Mouse (Mus musculus): ENCODE results near the gene Adcy3. TPM values are rescaled to one million over a fixed set of nuclear protein-coding genes. Genes with fewer than 3 reads are reported as not detected.
A peak's percentile ranks its signal among the peaks of the same experiment; 100 is the strongest.

The Adcy3 gene
- total RNA-seq (2018; cell fraction: chromatin; rRNA removed), result 10 to 100 TPM in 11 of 26 experiments, 1 to 10 TPM in 13, under 1 TPM in 2; 0.65 to 59.8 (median 8.6) TPM
- total RNA-seq (2018; cell fraction: cytosol; rRNA removed), result 10 to 100 TPM in 18 of 26 experiments, 1 to 10 TPM in 8; 6.6 to 63.0 (median 22.7) TPM
- 10 to 100 TPM in 22 of 26 experiments, 1 to 10 TPM in 4; 8.2 to 59.9 (median 16.7) TPM for total RNA-seq (2018; cell fraction: nucleus; rRNA removed)
- polyA plus RNA-seq (2018), result 29.4 to 49.2 TPM (median 45.0 TPM) in 3 replicates

GRCm38 (mm10) chr12:4132941-4133846, at the start of gene Adcy3:
Gene Adcy3 (plus strand): TSS chr12:4133103.
- 4% methylated on average over 78 of the region's 83 CpGs for WGBS (ENCODE audit: missing documents)
- no peak within 1 kb of the TSS; the same call in 1 of the 2 replicates for H3K4me3 ChIP-seq (ENCODE audit: inconsistent target)
- H3K27ac ChIP-seq, result no peak within 1 kb of the TSS
- no peaks in the 10 kb centered on the region for H3K36me3 ChIP-seq (ENCODE audit: inconsistent target)
- no peaks in the 10 kb centered on the region for H3K79me2 ChIP-seq (ENCODE audit: inconsistent target)

GRCm38 (mm10) chr12:4083441-4083840, 49.5 kb upstream of the Adcy3 start:
- H3K36me3 ChIP-seq (ENCODE audit: inconsistent target), result peaks cover 15% of the 10 kb centered on the region; the same call in 1 of the 2 replicates
- 0 out of 2 replicates have a peak overlapping the region, but pooled peaks have one; percentile 40 for H3K4me3 ChIP-seq (ENCODE audit: inconsistent target)
- H3K79me2 ChIP-seq (ENCODE audit: inconsistent target), result no peaks in the 10 kb centered on the region; the same call in 1 of the 2 replicates
- 72% methylated on average over 8 of the region's 8 CpGs for WGBS (ENCODE audit: missing documents)
- H3K27ac ChIP-seq, result no peak overlapping the region

GRCm38 (mm10) chr12:4107383-4107782, 25.5 kb upstream of the Adcy3 start:
- no peak overlapping the region for H3K27ac ChIP-seq
- no peak overlapping the region for H3K4me3 ChIP-seq (ENCODE audit: inconsistent target)
- 63% methylated on average over 3 of the region's 4 CpGs for WGBS (ENCODE audit: missing documents)
- no peaks in the 10 kb centered on the region; the same call in 1 of the 2 replicates for H3K36me3 ChIP-seq (ENCODE audit: inconsistent target)
- no peaks in the 10 kb centered on the region for H3K79me2 ChIP-seq (ENCODE audit: inconsistent target)

- WGBS (ENCODE audit: missing documents), result 81% methylated on average over 9 of the region's 9 CpGs
- Histone ChIP-seq H3K79me2 (ENCODE audit: inconsistent target) (no peaks in the 10 kb centered on the region), H3K36me3 (ENCODE audit: inconsistent target) (no peaks in the 10 kb centered on the region), H3K27ac (no peak overlapping the region), H3K4me3 (ENCODE audit: inconsistent target) (no peak overlapping the region)
Observed at GRCm38 (mm10) chr12:4116132-4116531, 16.8 kb upstream of the Adcy3 start.

- Histone ChIP-seq H3K79me2 (ENCODE audit: inconsistent target) (no peaks in the 10 kb centered on the region), H3K36me3 (ENCODE audit: inconsistent target) (no peaks in the 10 kb centered on the region), H3K4me3 (ENCODE audit: inconsistent target) (no peak overlapping the region), H3K27ac (no peak overlapping the region)
- 92% methylated on average over 3 of the region's 3 CpGs for WGBS (ENCODE audit: missing documents)
Observed at GRCm38 (mm10) chr12:4117136-4117535, 15.8 kb upstream of the Adcy3 start.

- H3K79me2 ChIP-seq (ENCODE audit: inconsistent target), result no peaks in the 10 kb centered on the region
- 90% methylated on average over 4 of the region's 4 CpGs for WGBS (ENCODE audit: missing documents)
- no peak overlapping the region for H3K27ac ChIP-seq
- no peaks in the 10 kb centered on the region for H3K36me3 ChIP-seq (ENCODE audit: inconsistent target)
- no peak overlapping the region for H3K4me3 ChIP-seq (ENCODE audit: inconsistent target)
Observed at GRCm38 (mm10) chr12:4117579-4117978, 15.3 kb upstream of the Adcy3 start.

GRCm38 (mm10) chr12:4127346-4127745, 5.6 kb upstream of the Adcy3 start:
- WGBS (ENCODE audit: missing documents), result 91% methylated on average over 7 of the region's 7 CpGs
- no peak overlapping the region for H3K4me3 ChIP-seq (ENCODE audit: inconsistent target)

GRCm38 (mm10) chr12:4133847-4134212, 927 bp downstream of the Adcy3 start:
- no peaks in the 10 kb centered on the region for H3K79me2 ChIP-seq (ENCODE audit: inconsistent target)
- H3K36me3 ChIP-seq (ENCODE audit: inconsistent target), result no peaks in the 10 kb centered on the region
- WGBS (ENCODE audit: missing documents), result 63% methylated on average over 11 of the region's 11 CpGs
- H3K27ac ChIP-seq, result no peak overlapping the region
- H3K4me3 ChIP-seq (ENCODE audit: inconsistent target), result no peak overlapping the region; the same call in 1 of the 2 replicates

More at GRCm38 (mm10) chr12:4127346-4127745, 5.6 kb upstream of the Adcy3 start:
- H3K36me3 ChIP-seq (ENCODE audit: inconsistent target), result no peaks in the 10 kb centered on the region
- no peak overlapping the region for H3K27ac ChIP-seq
- no peaks in the 10 kb centered on the region for H3K79me2 ChIP-seq (ENCODE audit: inconsistent target)

- WGBS (ENCODE audit: missing documents), result 95% methylated on average over 5 of the region's 5 CpGs
- Histone ChIP-seq H3K27ac (no peak overlapping the region), H3K4me3 (ENCODE audit: inconsistent target) (no peak overlapping the region), H3K36me3 (ENCODE audit: inconsistent target) (no peaks in the 10 kb centered on the region), H3K79me2 (ENCODE audit: inconsistent target) (no peaks in the 10 kb centered on the region)
Observed at GRCm38 (mm10) chr12:4143179-4143578, 10.3 kb downstream of the Adcy3 start.

GRCm38 (mm10) chr12:4150936-4151335, 18.0 kb downstream of the Adcy3 start:
- H3K79me2 ChIP-seq (ENCODE audit: inconsistent target), result no peaks in the 10 kb centered on the region
- WGBS (ENCODE audit: missing documents), result 76% methylated on average over 2 of the region's 2 CpGs
- peak overlapping the region; percentile 70 for H3K27ac ChIP-seq
- H3K36me3 ChIP-seq (ENCODE audit: inconsistent target), result no peaks in the 10 kb centered on the region
- H3K4me3 ChIP-seq (ENCODE audit: inconsistent target), result no peak overlapping the region

GRCm38 (mm10) chr12:4151969-4152368, 19.1 kb downstream of the Adcy3 start:
- no peaks in the 10 kb centered on the region for H3K79me2 ChIP-seq (ENCODE audit: inconsistent target)
- WGBS (ENCODE audit: missing documents), result 97% methylated on average over 2 of the region's 3 CpGs
- H3K27ac ChIP-seq, result no peak overlapping the region
- no peak overlapping the region for H3K4me3 ChIP-seq (ENCODE audit: inconsistent target)
- no peaks in the 10 kb centered on the region for H3K36me3 ChIP-seq (ENCODE audit: inconsistent target)

GRCm38 (mm10) chr12:4157466-4157865, 24.6 kb downstream of the Adcy3 start:
- H3K79me2 ChIP-seq (ENCODE audit: inconsistent target), result no peaks in the 10 kb centered on the region
- H3K27ac ChIP-seq, result peak overlapping the region; percentile 38
- no peaks in the 10 kb centered on the region for H3K36me3 ChIP-seq (ENCODE audit: inconsistent target)
- WGBS (ENCODE audit: missing documents), result 90% methylated on average over 2 of the region's 2 CpGs
- H3K4me3 ChIP-seq (ENCODE audit: inconsistent target), result no peak overlapping the region

GRCm38 (mm10) chr12:4158179-4158578, 25.3 kb downstream of the Adcy3 start:
- no peaks in the 10 kb centered on the region for H3K79me2 ChIP-seq (ENCODE audit: inconsistent target)
- WGBS (ENCODE audit: missing documents), result 6% methylated on average over 2 of the region's 3 CpGs
- H3K4me3 ChIP-seq (ENCODE audit: inconsistent target), result no peak overlapping the region
- H3K36me3 ChIP-seq (ENCODE audit: inconsistent target), result no peaks in the 10 kb centered on the region
- peak overlapping the region; percentile 38 for H3K27ac ChIP-seq

GRCm38 (mm10) chr12:4158868-4159632, 26.1 kb downstream of the Adcy3 start:
- H3K79me2 ChIP-seq (ENCODE audit: inconsistent target), result no peaks in the 10 kb centered on the region
- H3K36me3 ChIP-seq (ENCODE audit: inconsistent target), result no peaks in the 10 kb centered on the region
- H3K4me3 ChIP-seq (ENCODE audit: inconsistent target), result no peak overlapping the region
- 98% methylated on average over 7 of the region's 7 CpGs for WGBS (ENCODE audit: missing documents)
- H3K27ac ChIP-seq, result no peak overlapping the region

Data from macrophage (primary cell).